11 mouse cellular contexts compared by ENCODE assay signal in genomic region chr19:7055173-7055572, GRCm38 (mm10). TPM values are rescaled to one million over a fixed set of nuclear protein-coding genes. Genes with fewer than 3 reads are reported as not detected.
DNase-seq lines count a peak whose midpoint lies in the region; ATAC-seq and TF ChIP-seq lines count a peak whose summit lies in the region.
"Had no signal": no experiment of that assay in that cellular context is flagged by ENCODE, and none has a peak within 500 bp of the region (broad histone marks: within the 10 kb centered on the region; RNA-seq: fewer than 3 reads in every experiment).

No protein-coding gene starts in this region.

- TF ChIP-seq EP300 in heart, adult 2 months (IDR thresholded peaks at IDR 0.05; ENCODE audit: insufficient read depth, low read depth, low read length) = no peak

- peak in 1 of 2 experiments; percentile 35 for DNase-seq in heart, adult 2 months
- peak; percentile 48 for DNase-seq in urinary bladder, postnatal 14 days (ENCODE audit: low spot score)
- no peak for DNase-seq in urinary bladder, postnatal 10 days (ENCODE audit: low spot score)
- peak; percentile 60 for DNase-seq in telencephalon, adult 2 months (ENCODE audit: low read depth, low spot score)
- DNase-seq in left cerebral cortex, adult 9 months (ENCODE audit: low spot score in 2 of 2) = no peak

- no peaks in the 10 kb centered on the region for H3K36me3 ChIP-seq in heart, adult 2 months (ENCODE audit: control insufficient read depth, insufficient read depth, low read length)
- no peaks in the 10 kb centered on the region for H3K36me3 ChIP-seq in heart, embryonic 11.5 days (ENCODE audit: control insufficient read depth, insufficient read depth, low read length)
- H3K36me3 ChIP-seq: embryonic facial prominence, embryonic 13.5 days; midbrain, embryonic 15.5 days had no signal

- H3K4me2 ChIP-seq in heart, embryonic 11.5 days = no peak overlapping the region

- H3K79me2 ChIP-seq in heart, adult 2 months (replicated peaks; ENCODE audit: control insufficient read depth, insufficient read depth, low read length) = no peaks in the 10 kb centered on the region

- 27% methylated on average over 3 of the region's 3 CpGs for WGBS in heart, adult 2 months
- 36% methylated on average over 3 of the region's 3 CpGs for WGBS in heart, embryonic 11.5 days (ENCODE audit: insufficient replicate concordance)

- no peaks in the 10 kb centered on the region for H3K9me3 ChIP-seq in heart, embryonic 11.5 days (replicated peaks; ENCODE audit: control insufficient read depth, low read length)
- H3K9me3 ChIP-seq: embryonic facial prominence, embryonic 13.5 days; midbrain, embryonic 15.5 days had no signal

- intact Hi-C loops in heart, adult 2 months (cut with DNase I) = no loop called here

- no peak overlapping the region for H3K4me3 ChIP-seq in heart, adult 2 months
- H3K4me3 ChIP-seq in heart, embryonic 11.5 days (ENCODE audit: low read depth, low read length) = no peak overlapping the region
- H3K4me3 ChIP-seq in embryonic fibroblast, embryonic 13.5 days (ENCODE audit: insufficient read depth, low read length) = no peak overlapping the region
- H3K4me3 ChIP-seq: embryonic facial prominence, embryonic 13.5 days; midbrain, embryonic 15.5 days had no signal

- TF ChIP-seq POLR2A in heart, adult 2 months (IDR thresholded peaks at IDR 0.05; ENCODE audit: insufficient read depth, low read depth, low read length) = no peak
- no peak for TF ChIP-seq POLR2A in embryonic fibroblast, embryonic 13.5 days (IDR thresholded peaks at IDR 0.05; ENCODE audit: low read depth, low read length)

- H3K27me3 ChIP-seq in heart, adult 2 months (ENCODE audit: control insufficient read depth, insufficient read depth, low read length) = no peaks in the 10 kb centered on the region
- H3K27me3 ChIP-seq in heart, embryonic 11.5 days (ENCODE audit: control insufficient read depth, insufficient read depth, low read length) = no peaks in the 10 kb centered on the region; the same call in 1 of the 2 replicates
- H3K27me3 ChIP-seq: embryonic facial prominence, embryonic 13.5 days had no signal

- H3K4me1 ChIP-seq in heart, adult 2 months (ENCODE audit: control insufficient read depth, insufficient read depth, low read length) = peaks cover 2% of the 10 kb centered on the region
- peaks cover 18% of the 10 kb centered on the region for H3K4me1 ChIP-seq in heart, embryonic 11.5 days (ENCODE audit: control insufficient read depth, insufficient read depth, low read length)
- peaks cover 9% of the 10 kb centered on the region for H3K4me1 ChIP-seq in embryonic fibroblast, embryonic 13.5 days (ENCODE audit: control insufficient read depth, insufficient read depth, low read length)

- peak overlapping the region; percentile 34; the same call in 1 of the 2 replicates for H3K27ac ChIP-seq in heart, adult 2 months
- no peak overlapping the region for H3K27ac ChIP-seq in heart, embryonic 11.5 days (ENCODE audit: low read depth, low read length)
- H3K27ac ChIP-seq in embryonic fibroblast, embryonic 13.5 days (ENCODE audit: insufficient read depth, low read length) = peak overlapping the region; percentile 98
- H3K27ac ChIP-seq: liver, embryonic 14.5 days; midbrain, embryonic 15.5 days had no signal

- peak; percentile 38 for TF ChIP-seq CTCF in heart, adult 2 months (IDR thresholded peaks at IDR 0.05)
- TF ChIP-seq CTCF in embryonic fibroblast, embryonic 13.5 days (IDR thresholded peaks at IDR 0.05; ENCODE audit: borderline replicate concordance, insufficient read depth, low read length) = no peak

- ATAC-seq in heart, embryonic 11.5 days (replicated peaks; ENCODE audit: insufficient number of reproducible peaks, low FRiP score, low TSS enrichment) = no peak
- no peak for ATAC-seq in erythroblast, adult 5-6 weeks (replicated peaks; ENCODE audit: low FRiP score, poor library complexity, severe bottlenecking)
- ATAC-seq: midbrain, embryonic 15.5 days had no signal

- no peak overlapping the region for H3K9ac ChIP-seq in heart, adult 2 months (ENCODE audit: low read depth, low read length)
- H3K9ac ChIP-seq in heart, embryonic 11.5 days (ENCODE audit: low read depth, low read length) = no peak overlapping the region
- H3K9ac ChIP-seq: liver, embryonic 14.5 days; midbrain, embryonic 15.5 days had no signal

RNA-seq across cellular contexts. Expression of gene Macrod1, which starts 1.4 kb away (rescaled TPM):
- 100 to 1,000 TPM; 262 to 309 TPM for total RNA-seq in heart, adult 2 months (2021)
- polyA plus RNA-seq in heart, adult 2 months (2012; rRNA removed) = 260 and 278 TPM in 2 replicates
- polyA plus RNA-seq in heart, embryonic 11.5 days (2014; fragmentation: Nextera tagmentation; extraction: Ambion mirVana) = 13.3 and 16.7 TPM in 2 replicates
- polyA plus RNA-seq in embryonic fibroblast, embryonic 13.5 days (2011; ENCODE audit: insufficient read length, low read depth, missing spikeins) = 3.6 and 5.2 TPM in 2 replicates
- total RNA-seq in erythroblast, adult 5-6 weeks (2015; ENCODE audit: low replicate concordance) = 0.77 and 4.2 TPM in 2 replicates
- 0.94 TPM in 1 of 2 replicates, not detected in the other for total RNA-seq in erythroblast, adult 5-6 weeks (2017; ENCODE audit: low replicate concordance)

RNA-seq across cellular contexts. Expression of gene Stip1, which starts 15.4 kb away (rescaled TPM):
- total RNA-seq in heart, adult 2 months (2021) = 100 to 1,000 TPM; 117 to 121 TPM
- 49.9 and 80.2 TPM in 2 replicates for polyA plus RNA-seq in heart, adult 2 months (2012; rRNA removed)
- 266 and 283 TPM in 2 replicates for polyA plus RNA-seq in heart, embryonic 11.5 days (2014; fragmentation: Nextera tagmentation; extraction: Ambion mirVana)
- 192 and 195 TPM in 2 replicates for polyA plus RNA-seq in embryonic fibroblast, embryonic 13.5 days (2011; ENCODE audit: insufficient read length, low read depth, missing spikeins)
- 39.1 and 40.2 TPM in 2 replicates for total RNA-seq in erythroblast, adult 5-6 weeks (2015; ENCODE audit: low replicate concordance)
- total RNA-seq in erythroblast, adult 5-6 weeks (2017; ENCODE audit: low replicate concordance) = 33.4 and 44.3 TPM in 2 replicates

RNA-seq across cellular contexts. Expression of gene Fermt3, which starts 35.9 kb away (rescaled TPM):
- total RNA-seq in heart, adult 2 months (2021) = 1 to 10 TPM; 5.2 to 9.0 TPM
- 4.7 and 7.8 TPM in 2 replicates for polyA plus RNA-seq in heart, adult 2 months (2012; rRNA removed)
- polyA plus RNA-seq in heart, embryonic 11.5 days (2014; fragmentation: Nextera tagmentation; extraction: Ambion mirVana) = 11.5 and 11.9 TPM in 2 replicates
- polyA plus RNA-seq in embryonic fibroblast, embryonic 13.5 days (2011; ENCODE audit: insufficient read length, low read depth, missing spikeins) = 0.35 and 1.3 TPM in 2 replicates
- total RNA-seq in erythroblast, adult 5-6 weeks (2015; ENCODE audit: low replicate concordance) = 20.8 and 28.6 TPM in 2 replicates
- 49.0 and 56.3 TPM in 2 replicates for total RNA-seq in erythroblast, adult 5-6 weeks (2017; ENCODE audit: low replicate concordance)

RNA-seq across cellular contexts. Expression of gene Flrt1, which starts 50.4 kb away (rescaled TPM):
- total RNA-seq in heart, adult 2 months (2021) = 1 to 10 TPM; 1.1 to 1.2 TPM
- 0.84 and 0.94 TPM in 2 replicates for polyA plus RNA-seq in heart, adult 2 months (2012; rRNA removed)
- 0.79 and 0.97 TPM in 2 replicates for polyA plus RNA-seq in heart, embryonic 11.5 days (2014; fragmentation: Nextera tagmentation; extraction: Ambion mirVana)
- 5.3 and 6.4 TPM in 2 replicates for polyA plus RNA-seq in embryonic fibroblast, embryonic 13.5 days (2011; ENCODE audit: insufficient read length, low read depth, missing spikeins)
- not detected in 2 replicates for total RNA-seq in erythroblast, adult 5-6 weeks (2015; ENCODE audit: low replicate concordance)
- not detected in 2 replicates for total RNA-seq in erythroblast, adult 5-6 weeks (2017; ENCODE audit: low replicate concordance)

RNA-seq across cellular contexts. Expression of gene Trpt1, which starts 59.2 kb away (rescaled TPM):
- 10 to 100 TPM; 20.7 to 26.3 TPM for total RNA-seq in heart, adult 2 months (2021)
- polyA plus RNA-seq in heart, adult 2 months (2012; rRNA removed) = 26.4 and 30.7 TPM in 2 replicates
- polyA plus RNA-seq in heart, embryonic 11.5 days (2014; fragmentation: Nextera tagmentation; extraction: Ambion mirVana) = 13.4 and 14.7 TPM in 2 replicates
- polyA plus RNA-seq in embryonic fibroblast, embryonic 13.5 days (2011; ENCODE audit: insufficient read length, low read depth, missing spikeins) = 4.4 and 5.1 TPM in 2 replicates
- total RNA-seq in erythroblast, adult 5-6 weeks (2015; ENCODE audit: low replicate concordance) = not detected in 2 replicates
- not detected in 2 replicates for total RNA-seq in erythroblast, adult 5-6 weeks (2017; ENCODE audit: low replicate concordance)

Comparison
In these comparisons a context has a peak if more than half of its experiments do, and no peak if none do; other contexts are left out.
1. DNase-seq: peak in urinary bladder, postnatal 14 days (single experiment) and telencephalon, adult 2 months (single experiment); none in urinary bladder, postnatal 10 days (single experiment) and left cerebral cortex, adult 9 months (0 of 2).
2. RNA of gene Macrod1, which starts 1.4 kb away (polyA plus RNA-seq): 260 to 278 TPM in heart, adult 2 months; 13.3 to 16.7 TPM in heart, embryonic 11.5 days and 3.6 to 5.2 TPM in embryonic fibroblast, embryonic 13.5 days; every median in the first group is over 10 times any median in the second.